Mouse (Mus musculus): Measurements from ENCODE around the gene Vmn1r21.
A peak's percentile ranks its signal among the peaks of the same experiment; 100 is the strongest.
"Not testable (repeated sequence)": the region's sequence is repeated elsewhere in the genome, so short reads cannot be mapped to it uniquely, and the experiment has no call there.

The Vmn1r21 gene

DNA sequence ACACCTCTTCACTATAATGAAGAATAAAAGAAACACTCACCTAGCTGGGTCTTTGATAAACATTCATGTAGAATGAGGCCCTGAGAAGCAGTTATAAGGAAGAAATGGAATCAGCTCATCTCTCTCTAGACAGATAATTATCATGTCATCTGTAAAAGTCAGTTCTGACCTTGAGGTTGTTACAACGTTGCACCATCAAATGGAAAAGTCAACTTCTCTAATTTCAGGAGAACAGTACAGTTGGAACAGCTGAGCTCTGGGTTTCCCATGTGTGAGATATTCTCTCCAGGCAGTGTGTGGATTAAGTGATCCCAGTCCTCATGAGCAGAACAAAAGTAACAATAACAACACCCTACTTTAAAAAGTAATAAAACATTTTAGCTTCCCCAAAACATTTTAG lies at the start of gene Vmn1r21:
Gene Vmn1r21, minus strand, starts transcription at position 58 of the 400 bp plus-strand sequence.
- DNase-seq (ENCODE audit: low read depth) = no peak

DNA sequence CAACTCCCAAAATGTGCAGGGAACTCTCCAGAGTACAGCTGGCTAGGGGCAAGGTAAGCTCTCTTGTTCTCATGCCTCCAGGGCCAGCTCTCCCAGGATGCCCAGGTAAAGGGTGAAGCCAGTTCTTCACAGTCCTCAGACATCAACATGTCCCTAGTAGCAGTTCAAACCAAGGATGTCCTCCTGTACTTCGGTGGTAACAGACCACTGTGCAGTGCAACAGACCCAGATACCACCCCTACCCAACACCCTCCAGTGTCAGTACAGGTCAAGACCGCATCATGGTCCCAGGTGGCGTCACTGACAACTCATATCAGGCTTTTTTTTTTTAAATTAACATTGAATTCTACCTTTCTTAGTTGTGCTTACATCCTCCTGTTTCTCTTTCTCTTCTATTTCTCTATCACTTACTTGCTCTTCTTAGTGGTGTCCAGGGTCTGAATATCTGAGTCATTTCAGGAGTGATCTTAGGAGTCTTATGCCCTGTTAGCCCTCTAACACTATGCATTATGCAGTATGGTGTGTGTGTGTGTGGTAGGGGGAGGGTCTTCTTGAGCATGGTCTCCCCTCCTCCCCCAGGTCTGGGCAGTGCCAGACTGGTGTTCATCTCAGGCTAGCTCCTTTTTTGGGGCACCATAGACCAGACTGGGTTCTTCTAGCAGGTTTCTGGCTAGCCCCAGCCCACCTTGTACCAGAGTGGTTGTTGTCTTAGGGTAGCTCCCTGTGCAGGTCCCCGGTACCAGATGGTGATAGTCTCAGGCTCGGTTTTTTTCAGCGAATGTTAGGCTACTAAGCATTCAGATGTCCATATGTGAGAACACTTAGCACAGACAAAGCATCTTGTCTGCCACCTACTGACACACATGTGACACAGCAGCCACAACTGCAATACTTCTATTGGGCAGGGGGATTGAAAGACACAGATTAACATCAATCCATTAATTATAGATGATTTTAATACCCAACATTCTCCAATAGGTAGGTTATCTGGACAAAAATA lies 9.2 kb upstream of the Vmn1r21 start:
- peak; percentile 25 for DNase-seq (ENCODE audit: low read depth)

DNA sequence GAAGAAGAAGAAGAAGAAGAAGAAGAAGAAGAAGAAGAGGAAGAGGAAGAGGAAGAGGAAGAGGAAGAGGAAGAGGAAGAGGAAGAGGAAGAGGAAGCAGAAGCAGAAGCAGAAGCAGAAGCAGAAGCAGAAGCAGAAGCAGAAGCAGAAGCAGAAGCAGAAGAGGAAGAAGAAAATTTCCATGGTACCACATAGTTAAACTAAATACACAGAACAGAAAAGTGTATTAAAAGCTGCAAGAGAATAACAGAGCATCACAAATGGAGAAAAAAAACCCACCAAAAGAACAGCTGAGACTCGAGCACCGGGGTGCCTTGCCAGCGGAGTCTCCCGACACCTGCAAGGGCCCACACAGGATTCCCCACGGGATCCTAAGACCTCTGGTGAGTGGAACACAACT lies 1.0 kb upstream of the Vmn1r21 start:
- not testable (repeated sequence) for DNase-seq (ENCODE audit: low read depth)

DNA sequence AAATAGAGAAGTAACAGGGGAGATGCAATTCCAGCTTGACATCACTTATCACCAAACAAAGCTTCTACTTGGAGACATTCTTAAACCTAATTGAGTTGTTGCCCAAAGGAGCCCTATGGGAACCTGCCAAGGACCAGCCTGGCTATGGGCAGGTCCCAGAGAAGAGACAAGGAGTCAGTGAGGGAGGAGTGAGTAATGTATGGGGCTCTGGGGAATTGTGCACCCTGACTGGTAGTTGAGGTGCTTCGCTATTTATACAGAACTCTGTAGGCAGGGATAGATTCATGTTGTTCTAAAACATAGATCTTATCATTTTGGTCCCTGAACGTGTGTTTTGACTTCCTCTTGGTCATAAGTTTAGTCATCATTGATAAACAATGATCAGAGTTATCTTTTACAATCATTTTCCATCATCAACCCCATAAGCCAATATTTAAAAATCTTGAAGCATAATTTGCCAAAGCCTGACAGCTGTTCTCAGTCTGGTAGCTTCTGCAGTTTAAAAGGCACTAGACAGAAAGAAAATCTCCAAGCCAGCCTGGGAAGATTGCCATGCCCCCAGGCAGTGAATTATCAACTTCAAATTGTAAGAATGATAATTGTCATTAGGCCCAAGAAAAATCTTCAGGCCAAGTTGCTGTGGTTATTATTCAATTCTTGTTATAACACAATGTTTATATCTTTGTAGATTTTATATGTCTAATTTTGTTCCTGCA lies 10.3 kb downstream of the Vmn1r21 start:
- no peak for DNase-seq (ENCODE audit: low read depth)

DNA sequence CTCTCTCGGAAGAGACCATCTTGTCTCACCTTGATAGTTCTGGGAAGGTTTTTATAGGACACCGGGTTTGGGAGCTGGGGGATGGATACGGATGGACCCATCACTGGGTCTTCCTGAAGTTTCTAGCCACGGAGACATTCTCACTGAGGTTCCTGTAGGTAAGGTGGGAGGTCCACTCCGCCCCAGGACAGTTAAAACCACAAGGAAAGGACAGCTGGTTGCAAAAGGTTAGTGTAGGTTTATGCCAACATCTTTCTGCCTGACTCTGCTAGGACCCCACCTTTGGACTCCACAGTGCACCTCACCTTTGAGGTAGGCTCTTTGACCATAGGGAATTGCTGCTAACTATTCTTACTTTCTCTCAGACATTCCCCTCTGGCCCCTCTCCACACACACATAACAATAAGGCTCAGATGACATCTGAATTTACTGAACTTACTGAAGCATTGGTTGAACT lies 24.9 kb downstream of the Vmn1r21 start:
- no peak for DNase-seq (ENCODE audit: low read depth)

DNA sequence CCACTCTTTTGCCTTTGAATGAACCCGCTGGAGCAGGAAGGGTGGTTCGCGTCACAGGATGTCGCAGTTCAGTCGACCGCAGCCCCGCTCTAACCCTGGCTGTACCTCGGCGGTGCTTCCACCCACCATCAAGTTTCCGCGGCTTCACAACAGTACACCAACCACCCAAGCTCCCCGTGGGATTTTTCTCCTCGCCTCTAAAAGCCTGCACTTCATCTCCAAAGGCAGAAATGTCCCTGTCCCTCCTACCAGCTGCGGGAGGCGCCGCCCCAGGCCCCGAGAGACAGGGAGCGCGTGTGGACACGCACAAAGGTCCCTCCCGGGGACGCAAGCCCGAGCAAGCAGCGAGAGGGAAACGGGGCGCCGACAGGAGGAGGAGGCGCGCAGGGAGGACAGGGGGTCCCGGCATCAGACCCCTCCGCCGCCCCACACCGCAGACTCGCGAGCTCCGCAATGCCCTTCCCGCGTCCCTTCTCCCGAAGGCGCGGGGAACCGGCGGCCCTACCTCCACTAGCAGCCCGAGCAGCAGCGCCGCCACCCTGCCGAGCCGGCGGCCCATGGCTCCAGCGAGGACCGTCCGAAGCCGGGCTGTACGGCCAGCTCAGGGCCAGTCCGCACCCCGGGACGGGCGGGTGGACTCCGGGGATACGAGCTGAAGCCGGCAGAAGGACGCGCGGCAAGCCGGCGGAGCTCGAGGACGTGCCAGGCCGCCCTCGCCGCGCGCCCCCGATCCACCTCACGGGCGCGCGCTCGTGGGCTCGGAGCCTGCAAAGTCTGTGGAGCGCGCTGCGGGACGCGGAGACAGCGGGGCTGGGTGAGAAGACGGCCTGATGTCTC lies 25.5 kb downstream of the Vmn1r21 start, which contains the start of gene Vopp1:
Gene Vopp1, minus strand, starts transcription at position 738 of the 837 bp plus-strand sequence.
- peak; percentile 50 for DNase-seq (ENCODE audit: low read depth)

DNA sequence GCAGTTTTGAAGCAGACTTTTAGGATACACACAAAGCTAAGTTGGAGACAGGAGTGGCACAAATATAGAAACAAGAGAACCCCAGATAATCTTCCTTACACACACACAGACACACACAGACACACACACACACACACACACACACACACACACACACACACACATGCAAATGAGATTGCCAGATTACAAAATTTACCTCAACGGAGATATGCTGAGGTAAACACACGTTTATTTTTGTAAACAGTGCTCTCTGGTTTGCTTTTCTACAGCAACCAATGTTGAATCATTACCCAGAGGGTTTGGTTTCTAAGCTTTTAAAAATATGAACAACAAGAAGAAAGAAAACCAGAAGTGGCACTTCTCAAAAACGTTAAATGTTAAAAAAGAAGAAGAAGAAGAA lies 26.7 kb downstream of the Vmn1r21 start:
- no peak for DNase-seq (ENCODE audit: low read depth)

DNA sequence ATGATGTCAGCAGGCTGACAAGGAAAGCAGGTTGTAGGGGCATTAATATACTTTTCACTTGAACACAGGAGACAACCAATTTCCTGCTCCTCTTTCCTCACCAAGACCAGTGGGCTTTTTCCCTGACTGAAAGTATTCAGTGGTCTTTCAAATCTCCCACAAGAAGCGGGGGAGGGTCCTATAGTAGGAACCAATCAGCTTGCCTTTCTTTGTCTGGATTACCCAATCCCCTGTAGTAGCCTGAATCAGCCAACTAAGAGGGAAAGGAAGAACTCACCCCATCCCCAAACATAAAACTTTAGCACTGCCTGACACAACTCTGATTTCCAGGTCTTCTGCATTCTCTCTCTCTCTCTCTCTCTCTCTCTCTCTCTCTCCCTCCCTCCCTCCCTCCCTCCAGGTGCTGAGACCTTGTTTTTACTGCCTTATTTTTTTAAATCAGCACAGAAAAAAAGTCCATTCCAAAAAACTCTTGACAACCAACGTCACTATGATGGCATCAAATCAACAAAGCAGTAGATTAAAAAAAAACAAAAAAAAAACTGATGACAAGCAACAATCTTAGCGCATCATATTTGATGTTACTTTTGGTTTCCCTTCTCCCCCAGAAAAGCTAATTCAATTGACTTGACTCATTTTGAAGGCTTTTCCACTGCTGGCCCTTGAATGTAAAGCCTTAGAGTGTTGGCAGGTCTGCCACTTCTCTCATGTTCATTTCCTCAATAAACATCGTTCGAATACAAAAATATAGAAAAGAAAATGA lies 27.3 kb downstream of the Vmn1r21 start:
- DNase-seq (ENCODE audit: low read depth) = no peak

DNA sequence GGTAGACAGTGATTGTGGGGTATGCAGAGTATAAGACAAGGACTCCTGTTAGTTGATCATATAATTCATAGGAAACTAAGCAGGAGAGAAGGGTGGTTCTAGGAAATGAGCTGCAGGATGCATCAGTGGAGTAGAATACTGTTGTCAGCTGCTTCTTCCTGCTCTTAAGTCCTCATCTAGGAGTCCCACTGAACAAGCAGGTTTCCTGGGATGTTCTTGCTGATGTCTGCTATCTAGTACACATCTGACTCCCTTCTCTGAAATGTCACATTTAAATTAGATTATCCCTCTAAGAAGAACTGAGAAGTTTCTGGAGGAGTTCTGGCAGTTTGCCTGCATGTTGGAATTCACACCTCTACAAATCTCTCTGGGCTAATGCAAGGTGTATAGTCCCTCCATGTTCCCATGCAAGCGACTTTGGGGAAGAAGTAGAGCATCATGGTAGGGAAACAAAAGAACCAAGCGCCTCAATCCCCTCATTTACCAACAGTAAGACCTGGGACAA lies 35.7 kb downstream of the Vmn1r21 start:
- no peak for DNase-seq (ENCODE audit: low read depth)

DNA sequence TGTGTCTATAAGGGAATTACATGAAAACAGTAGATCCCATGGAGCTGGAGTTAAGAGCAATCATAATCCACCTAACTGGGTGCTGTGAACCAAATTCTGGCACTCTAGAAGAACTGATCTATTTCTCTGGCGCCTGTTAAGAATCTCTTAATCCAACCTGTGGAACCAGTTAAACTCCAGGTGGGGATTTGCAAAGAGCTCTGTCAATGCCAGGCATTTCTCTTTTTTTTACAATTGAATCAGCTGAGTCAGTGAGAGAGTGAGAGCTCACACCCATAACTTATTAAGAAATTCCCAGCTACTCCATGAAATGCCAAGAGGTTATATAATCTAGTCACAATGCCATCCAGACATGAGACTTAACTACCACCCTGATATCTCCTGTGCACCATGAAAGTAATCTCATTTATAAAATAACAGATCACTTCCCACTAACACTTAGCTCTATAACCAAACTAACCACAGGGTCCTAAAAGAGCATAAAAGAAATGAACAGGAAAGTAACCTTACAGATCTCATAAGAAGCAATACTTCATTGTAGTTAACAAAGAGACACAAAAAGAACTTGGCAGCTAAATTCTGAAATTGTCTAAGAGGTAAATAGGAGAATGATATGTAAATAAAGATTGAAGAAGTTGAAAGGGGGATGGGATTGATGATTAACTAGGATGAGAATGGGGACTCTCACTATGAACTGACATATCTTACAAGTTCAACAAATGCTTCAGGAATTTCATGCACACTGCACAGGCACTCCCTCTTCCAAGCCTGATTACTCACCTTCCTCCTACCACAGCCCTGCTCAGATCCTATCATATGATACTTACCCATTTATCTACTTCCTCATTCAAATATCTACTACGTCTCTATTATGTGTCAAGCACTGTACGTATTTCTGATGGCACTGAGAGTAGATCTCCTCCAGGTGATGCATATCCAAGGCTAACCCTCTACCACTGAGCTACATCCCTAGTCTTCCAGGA lies 38.1 kb downstream of the Vmn1r21 start:
- no peak for DNase-seq (ENCODE audit: low read depth)

DNA sequence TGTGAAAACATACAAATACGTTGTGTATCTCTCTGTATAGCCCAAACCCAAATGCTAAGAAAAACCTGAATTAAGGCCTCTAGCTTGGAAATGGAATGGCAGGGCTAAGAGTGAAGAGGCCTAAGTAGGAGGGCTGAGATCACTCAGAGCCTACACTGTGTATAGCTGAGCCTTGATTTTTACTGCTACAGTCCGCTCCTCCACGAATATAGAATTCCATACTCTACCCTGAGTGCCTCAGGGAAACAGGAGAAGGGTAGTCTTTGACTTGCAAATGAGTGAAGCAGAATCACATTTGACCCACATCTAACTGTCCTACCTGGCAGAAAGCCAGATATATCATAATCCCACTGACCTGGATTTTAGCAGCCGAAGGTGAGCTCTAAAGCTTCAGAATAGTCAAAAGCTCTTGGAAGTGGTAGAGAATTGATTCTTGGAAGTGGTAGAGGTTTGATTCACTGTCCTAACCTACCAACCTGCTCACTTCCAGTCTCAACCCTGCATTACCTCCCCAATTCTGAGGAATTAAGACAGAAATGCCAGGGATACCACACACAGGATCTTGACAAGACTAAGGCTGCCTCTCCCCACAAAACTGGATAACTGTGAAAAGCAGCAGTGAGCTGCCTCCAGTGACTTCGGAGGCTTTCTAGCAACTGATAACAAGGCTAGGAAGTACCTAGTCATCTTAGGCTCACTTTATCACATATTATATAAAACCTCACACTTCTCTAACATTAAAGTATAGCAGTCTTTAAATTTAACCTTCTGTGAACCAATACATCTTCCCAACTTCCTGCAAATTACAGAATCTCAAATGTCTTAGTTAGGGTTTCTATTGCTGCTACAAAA lies 44.7 kb downstream of the Vmn1r21 start:
- no peak for DNase-seq (ENCODE audit: low read depth)

DNA sequence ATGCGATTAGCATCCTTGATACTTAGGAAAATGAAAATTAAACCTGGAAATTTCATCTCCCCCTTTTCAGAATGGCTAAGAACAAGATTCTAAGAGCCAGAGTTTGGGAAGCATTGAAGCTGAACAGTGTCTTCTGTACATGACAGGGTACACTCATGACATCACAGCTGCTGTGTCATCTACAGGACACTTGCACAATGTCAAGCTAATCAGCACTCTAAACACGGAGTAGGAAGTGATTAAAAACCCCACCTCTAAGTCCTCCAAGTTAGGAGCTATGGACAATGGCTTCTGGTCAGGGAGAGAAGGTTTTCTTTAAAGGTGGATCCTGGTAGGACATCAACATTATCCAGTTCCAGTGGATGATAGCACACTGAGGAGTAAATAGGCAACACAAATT lies 47.0 kb downstream of the Vmn1r21 start:
- no peak for DNase-seq (ENCODE audit: low read depth)

DNA sequence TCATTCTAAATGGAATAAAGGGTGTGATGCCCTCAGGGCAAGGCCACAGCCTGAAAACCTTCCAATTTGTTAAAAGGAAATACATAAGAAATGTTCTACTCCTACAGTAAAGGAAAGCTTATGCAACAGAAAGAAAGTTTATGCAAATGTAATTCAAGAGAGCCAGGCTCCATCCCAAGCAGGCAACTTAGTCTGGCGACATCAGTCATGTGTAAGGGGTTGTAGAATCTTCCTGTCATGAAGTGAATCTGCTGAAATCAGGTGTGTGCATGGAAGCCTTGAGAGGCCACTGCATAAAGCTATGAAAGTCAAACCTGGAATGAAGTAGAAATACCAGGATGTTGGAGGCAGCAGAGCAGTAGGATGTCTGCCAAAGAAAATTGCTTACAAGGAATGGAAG lies 51.2 kb downstream of the Vmn1r21 start:
- no peak for DNase-seq (ENCODE audit: low read depth)

DNA sequence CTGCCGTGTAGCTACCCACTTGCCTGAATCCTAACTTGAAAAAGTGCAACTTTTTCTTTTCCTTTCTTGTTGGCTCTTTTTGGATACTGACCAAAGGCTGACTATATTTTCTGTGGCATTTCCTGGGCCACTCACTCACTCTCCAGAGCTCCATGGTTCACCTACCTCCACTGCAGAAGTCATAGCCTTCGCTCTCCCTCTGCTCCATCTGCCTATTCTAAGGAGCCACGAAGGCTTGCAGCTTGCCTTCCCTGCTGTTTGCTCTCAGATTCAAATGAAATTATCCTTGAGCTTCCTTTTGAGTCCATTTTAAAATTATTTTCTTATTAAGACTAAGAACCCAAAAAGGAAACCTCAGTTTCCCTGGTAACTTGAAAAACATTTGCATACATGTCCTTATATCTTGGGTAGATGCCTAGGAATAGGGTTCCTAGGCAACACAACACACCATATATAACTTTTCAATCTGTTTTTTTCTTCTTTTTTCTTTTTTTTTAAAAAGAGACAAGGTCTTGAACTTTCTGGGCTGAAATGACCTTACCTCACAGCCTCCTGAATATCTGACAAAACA lies 53.2 kb downstream of the Vmn1r21 start:
- no peak for DNase-seq (ENCODE audit: low read depth)

DNA sequence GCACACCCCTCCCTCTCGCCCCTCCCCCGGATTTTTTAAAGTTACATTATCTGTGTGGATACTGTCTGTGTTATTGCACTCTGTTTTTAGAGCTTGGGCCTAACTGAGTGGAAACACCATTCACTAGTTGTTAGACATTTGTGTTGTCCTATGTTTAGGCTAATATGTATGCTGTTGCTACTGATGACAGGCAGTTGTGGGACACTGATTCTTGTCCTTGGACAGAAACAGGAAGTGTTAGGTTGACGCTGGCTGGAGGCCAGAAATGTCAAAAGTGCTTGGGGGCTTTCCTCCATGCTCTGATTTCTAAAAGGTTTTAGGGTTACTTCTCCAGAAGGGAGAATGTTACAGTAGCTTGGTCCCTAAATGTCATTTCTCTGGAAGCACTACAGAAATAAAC lies 54.3 kb downstream of the Vmn1r21 start:
- DNase-seq (ENCODE audit: low read depth) = no peak

All from c-Kit-positive CD71-positive TER-119-negative erythroid progenitor cells, embryonic 14.5 days (primary cell).